Mouse (Mus musculus): Measurements from ENCODE around the gene Atp6v1fnb. TPM values are rescaled to one million over a fixed set of nuclear protein-coding genes. Genes with fewer than 3 reads are reported as not detected.

Gene Atp6v1fnb
- polyA plus RNA-seq, 1 experiment = not detected

GRCm38 (mm10) chr6:29522626-29523300 lies 51.5 kb downstream of the Atp6v1fnb start:
- no peak for DNase-seq (ENCODE audit: low read depth in 1 of 2, low spot score in 2 of 2)
- Histone ChIP-seq H3K4me3 (ENCODE audit: extremely low read depth, insufficient read depth, insufficient read length) (no peak overlapping the region), H3K27me3 (ENCODE audit: control insufficient read depth, insufficient read depth, low read length) (no peaks in the 10 kb centered on the region; the same call in 1 of the 2 replicates), H3K36me3 (ENCODE audit: control insufficient read depth, insufficient read depth, low read length) (no peaks in the 10 kb centered on the region), H3K27ac (ENCODE audit: insufficient read depth, low read length) (peak overlapping the region; percentile 79), H3K4me1 (ENCODE audit: control insufficient read depth, insufficient read depth, insufficient read length) (peaks cover 11% of the 10 kb centered on the region; the same call in 1 of the 2 replicates)
- no peak for TF ChIP-seq CTCF (IDR thresholded peaks at IDR 0.05; ENCODE audit: extremely low read depth, insufficient read depth, insufficient read length, insufficient replicate concordance)
- no peak for TF ChIP-seq POLR2A (IDR thresholded peaks at IDR 0.05; ENCODE audit: low read depth, low read length)
- 53% methylated on average over 6 of the region's 6 CpGs for WGBS

Other genes with a start within 250 kb of the Atp6v1fnb start
- gene Hilpda, start 198.9 kb upstream of the Atp6v1fnb start, polyA plus RNA-seq (2012; rRNA removed) = 11.3 and 12.9 TPM in 2 replicates
- gene Fam71f2, start 191.8 kb upstream of the Atp6v1fnb start, polyA plus RNA-seq (2012; rRNA removed) = 0.40 and 0.82 TPM in 2 replicates
- not detected in 2 replicates for gene Fam71f1, start 152.3 kb upstream of the Atp6v1fnb start, polyA plus RNA-seq (2012; rRNA removed)
- 12.2 and 14.9 TPM in 2 replicates for gene Calu, start 123.4 kb upstream of the Atp6v1fnb start, polyA plus RNA-seq (2012; rRNA removed)
- not detected in 2 replicates for gene Opn1sw, start 83.0 kb upstream of the Atp6v1fnb start, polyA plus RNA-seq (2012; rRNA removed)
- 0.05 and 0.23 TPM in 2 replicates for gene Ccdc136, start 75.1 kb upstream of the Atp6v1fnb start, polyA plus RNA-seq (2012; rRNA removed)
- gene Flnc, start 38.2 kb upstream of the Atp6v1fnb start, polyA plus RNA-seq (2012; rRNA removed) = 0.32 and 0.38 TPM in 2 replicates
- gene Atp6v1f, start 3.7 kb upstream of the Atp6v1fnb start, polyA plus RNA-seq (2012; rRNA removed) = 182 and 226 TPM in 2 replicates
- 10.1 and 10.2 TPM in 2 replicates for gene Kcp, start 36.5 kb downstream of the Atp6v1fnb start, polyA plus RNA-seq (2012; rRNA removed)
- gene Irf5, start 55.2 kb downstream of the Atp6v1fnb start, polyA plus RNA-seq (2012; rRNA removed) = 136 and 178 TPM in 2 replicates
- gene Tnpo3, start 138.4 kb downstream of the Atp6v1fnb start, polyA plus RNA-seq (2012; rRNA removed) = 33.4 and 39.1 TPM in 2 replicates
- gene Tspan33, start 222.8 kb downstream of the Atp6v1fnb start, polyA plus RNA-seq (2012; rRNA removed) = 53.8 and 55.2 TPM in 2 replicates